Mouse (Mus musculus) heart, postnatal 0 days (tissue): ENCODE results near the gene Ripor2. TPM values are rescaled to one million over a fixed set of nuclear protein-coding genes. Genes with fewer than 3 reads are reported as not detected.

Source experiments
- ATAC-seq: fragments of 200-750 bp; cut with Nextera tagmentation; 2 replicates; pipeline ENCODE4 v1.8.0; 2017; ENCODE audit warnings: low read depth, moderate number of reproducible peaks, moderate library complexity; ENCODE audit not compliant: insufficient read depth
- DNase-seq: peaks from one replicate; pipeline ENCODE4 v3.0.0-alpha.2; 2016; ENCODE audit warnings: low spot score
- H3K27ac ChIP-seq: fragments of 300-500 bp; sonication (generic); 2 replicates; pipeline ENCODE4 v1.5.1; 2014; ENCODE audit warnings: low read depth, mild to moderate bottlenecking
- H3K27me3 ChIP-seq: fragments of 300-500 bp; sonication (generic); 2 replicates; pipeline ENCODE4 v1.6.1; 2014; ENCODE audit warnings: low read length, mixed read lengths; ENCODE audit not compliant: control insufficient read depth, insufficient read depth
- H3K36me3 ChIP-seq: fragments of 300-500 bp; sonication (generic); replicated peaks from 2 replicates; pipeline ENCODE4 v1.6.1; 2014; ENCODE audit warnings: low read length, mixed read lengths; ENCODE audit not compliant: control insufficient read depth, insufficient read depth
- H3K4me1 ChIP-seq: fragments of 300-500 bp; sonication (generic); 2 replicates; pipeline ENCODE4 v1.6.1; 2014; ENCODE audit warnings: antibody characterized with exemption; ENCODE audit not compliant: control insufficient read depth, insufficient read depth
- H3K4me2 ChIP-seq: fragments of 300-500 bp; sonication (generic); 2 replicates; pipeline ENCODE4 v1.6.1; 2014; ENCODE audit warnings: low read depth, mild to moderate bottlenecking, low read length, moderate library complexity
- H3K4me3 ChIP-seq: fragments of 300-500 bp; sonication (generic); 2 replicates; pipeline ENCODE4 v1.5.1; 2014; ENCODE audit warnings: low read depth, low read length
- H3K9ac ChIP-seq: fragments of 300-500 bp; sonication (generic); replicated peaks from 2 replicates; pipeline ENCODE4 v1.6.1; 2014; ENCODE audit warnings: low read depth, low read length, mixed read lengths
- H3K9me3 ChIP-seq: fragments of 300-500 bp; sonication (generic); replicated peaks from 2 replicates; pipeline ENCODE4 v1.6.1; 2016; ENCODE audit warnings: low read length; ENCODE audit not compliant: control insufficient read depth
- CTCF ChIP-seq: IDR thresholded peaks from 2 replicates; pipeline ENCODE4 v1.5.1; 2016; ENCODE audit warnings: antibody characterized with exemption, control low read depth, low read depth
- EP300 ChIP-seq: IDR thresholded peaks from 2 replicates; pipeline ENCODE4 v1.6.1; 2016; ENCODE audit warnings: antibody characterized with exemption, low read depth
- WGBS: fragments of 180-500 bp; shearing (Covaris S2); extraction: QIAGEN DNeasy Blood & Tissue Kit; methylation state at CpG from one replicate; pipeline ENCODE4 v1.1.7; 2014; 5-methylcytosine and 5-hydroxymethylcytosine counted together
- polyA plus RNA-seq: library from polyadenylated mRNA; unstranded; fragments of >200 nt; fragmentation: Nextera tagmentation; extraction: Ambion mirVana; gene quantifications from 2 replicates; pipeline ENCODE4 v1.2.1, GENCODE M21; 2015
- total RNA-seq: library from RNA; depleted of rRNA; stranded (reverse); fragments of >200 nt; gene quantifications from 2 replicates; pipeline ENCODE4 v1.2.3, GENCODE M21; 2014; ENCODE audit warnings: low replicate concordance

The Ripor2 gene
- total and polyA plus RNA-seq, 2 experiments from 2014 or later: 17.5 to 31.7 TPM

DNA sequence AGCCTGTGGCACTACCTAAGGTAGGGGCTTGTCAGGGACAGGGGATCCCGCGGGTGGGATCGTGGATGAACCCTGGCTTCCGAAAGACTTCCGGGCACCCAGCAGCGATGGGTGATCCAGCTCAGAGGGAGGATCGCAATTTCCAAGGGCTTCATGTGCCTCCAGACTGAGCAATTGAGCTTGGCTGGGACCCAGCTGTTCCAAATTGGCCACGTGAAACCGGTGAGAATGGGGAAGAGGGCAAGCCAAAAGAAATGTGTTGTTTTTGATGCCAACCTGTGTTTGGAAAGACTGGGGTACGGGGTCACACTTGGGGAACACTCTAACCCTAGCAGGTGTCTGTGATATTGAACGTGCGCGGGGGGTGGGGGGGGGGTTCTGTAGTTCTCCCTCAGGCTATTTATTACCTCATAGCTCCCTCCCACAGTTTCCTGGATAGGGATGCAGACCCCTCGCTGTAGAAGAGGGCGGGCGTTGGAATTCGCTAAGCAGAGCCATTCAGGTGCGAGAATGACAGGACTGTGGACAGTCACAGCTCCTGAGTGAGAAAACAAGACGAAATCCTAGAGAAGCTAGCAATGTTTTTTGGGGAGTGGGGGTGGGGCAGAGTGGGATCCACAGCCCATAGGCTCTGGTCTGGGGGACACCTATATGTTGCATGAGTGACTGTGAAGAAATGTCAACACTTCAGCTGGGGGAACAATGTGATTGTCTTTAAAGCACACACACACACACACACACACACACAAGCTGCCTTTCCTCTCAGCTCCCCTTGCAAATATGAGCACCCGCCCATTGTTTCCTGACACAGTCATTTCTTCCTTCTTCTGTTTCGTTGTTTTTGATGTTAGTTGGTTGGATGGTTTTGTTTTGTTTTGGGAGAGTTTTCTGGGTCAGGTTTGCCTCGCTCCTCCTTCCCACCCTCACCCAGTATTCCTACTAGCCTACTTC, 57.5 kb downstream of the Ripor2 start:
- WGBS: 8% methylated on average over 22 of the region's 22 CpGs
- peak overlapping the region; percentile 93 for H3K4me2 ChIP-seq

DNA sequence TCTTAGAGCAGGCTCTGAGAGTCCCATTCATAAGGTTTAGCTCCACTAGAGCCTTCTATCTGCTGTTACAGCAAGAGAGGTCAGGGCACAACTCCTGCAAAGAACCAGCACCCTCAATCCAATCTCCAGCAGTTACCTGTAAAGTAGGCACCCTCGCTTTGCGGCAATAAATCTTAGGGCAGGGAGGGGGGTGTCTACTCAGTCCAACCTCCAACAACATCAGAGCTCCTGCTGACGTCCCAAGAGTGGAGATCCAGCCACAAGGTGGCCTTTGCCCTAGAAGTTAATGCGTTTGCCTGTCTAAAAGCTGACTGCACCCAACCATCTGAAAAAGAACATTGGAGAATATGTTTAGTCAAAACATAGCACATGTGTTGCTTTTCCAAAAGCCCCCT, 58.2 kb downstream of the Ripor2 start:
- WGBS: 17% methylated on average over 4 of the region's 4 CpGs
- H3K27ac ChIP-seq: peak overlapping the region; percentile 85
- peak overlapping the region; percentile 66 for H3K4me3 ChIP-seq

More for the DNA sequence above, 57.5 kb downstream of the Ripor2 start:
- ATAC-seq (peak; percentile 32), DNase-seq (peak; percentile 36)
- H3K27ac ChIP-seq: peak overlapping the region; percentile 85
- no peaks in the 10 kb centered on the region; the same call in 1 of the 2 replicates for H3K27me3 ChIP-seq
- no peaks in the 10 kb centered on the region for H3K36me3 ChIP-seq
- peak overlapping the region; percentile 73 for H3K9ac ChIP-seq
- H3K4me1 ChIP-seq: peaks cover 60% of the 10 kb centered on the region
- H3K4me3 ChIP-seq: peak overlapping the region; percentile 66
- TF ChIP-seq EP300 (no peak), CTCF (no peak)
- no peaks in the 10 kb centered on the region for H3K9me3 ChIP-seq

GRCm38 (mm10) chr13:24640836-24641385, 58.9 kb downstream of the Ripor2 start:
- TF ChIP-seq CTCF: no peak
- TF ChIP-seq EP300: no peak
- H3K36me3 ChIP-seq: no peaks in the 10 kb centered on the region
- no peaks in the 10 kb centered on the region for H3K9me3 ChIP-seq
- peak overlapping the region; percentile 8; the same call in 1 of the 2 replicates for H3K9ac ChIP-seq
- H3K4me3 ChIP-seq: 0 out of 2 replicates have a peak overlapping the region, but pooled peaks have one; percentile 66
- H3K27me3 ChIP-seq: no peaks in the 10 kb centered on the region
- peak overlapping the region; percentile 85 for H3K27ac ChIP-seq
- ATAC-seq (no peak), DNase-seq (no peak)
- WGBS: 67% methylated on average over 3 of the region's 3 CpGs
- peak overlapping the region; percentile 93 for H3K4me2 ChIP-seq
- H3K4me1 ChIP-seq: peaks cover 62% of the 10 kb centered on the region

More for the DNA sequence above, 58.2 kb downstream of the Ripor2 start:
- no peak; the same call in 1 of the 2 replicates for ATAC-seq
- Histone ChIP-seq H3K4me1 (peaks cover 62% of the 10 kb centered on the region), H3K27me3 (no peaks in the 10 kb centered on the region; the same call in 1 of the 2 replicates), H3K4me2 (peak overlapping the region; percentile 93), H3K36me3 (no peaks in the 10 kb centered on the region), H3K9ac (peak overlapping the region; percentile 73; the same call in 1 of the 2 replicates), H3K9me3 (no peaks in the 10 kb centered on the region)
- TF ChIP-seq CTCF (peak; percentile 32), EP300 (no peak)
- peak; percentile 62 for DNase-seq

DNA sequence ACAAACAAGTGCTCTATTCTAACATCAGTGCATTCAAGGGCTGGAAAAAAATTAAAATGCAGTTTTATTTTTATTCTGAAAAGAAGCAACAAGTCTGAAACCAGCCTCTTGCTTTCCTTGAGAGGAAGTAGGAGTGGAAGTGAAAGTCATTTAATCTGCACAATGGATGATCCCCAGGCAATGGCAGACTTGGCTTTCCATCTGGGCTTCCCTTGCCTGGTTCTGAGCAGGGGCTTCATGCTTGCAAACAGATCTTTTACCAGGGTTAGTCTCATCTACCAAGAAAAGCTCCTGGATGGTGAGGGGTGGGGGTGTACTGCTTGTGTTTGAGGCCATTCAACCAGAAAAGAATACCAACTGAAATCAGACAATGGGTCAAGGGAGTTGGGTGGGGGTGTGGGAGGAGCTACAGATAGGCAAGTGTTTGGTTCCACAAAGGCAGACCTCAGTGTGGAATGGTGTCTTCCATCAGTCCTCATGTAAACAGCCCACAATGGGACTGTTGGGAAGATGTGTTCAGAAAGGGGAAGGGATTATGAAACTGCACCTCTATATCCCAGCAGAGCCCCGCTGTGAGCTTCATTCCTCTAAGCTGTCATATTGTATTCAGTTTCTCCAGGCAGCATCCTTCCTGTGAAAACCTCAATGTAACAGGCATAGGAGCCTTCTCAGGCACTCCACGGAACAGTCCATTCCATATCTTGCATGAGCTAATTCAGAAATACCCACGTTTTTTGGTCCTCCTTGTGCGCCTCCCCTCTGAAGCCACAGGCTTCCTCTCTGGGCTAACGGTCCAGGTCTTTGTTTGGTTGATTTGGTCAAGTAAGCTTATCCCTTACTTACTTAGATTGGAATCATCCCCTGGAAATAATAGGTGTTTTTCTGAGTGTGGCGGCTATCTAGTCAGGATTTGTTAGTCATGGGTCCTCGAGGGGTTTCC, 59.8 kb downstream of the Ripor2 start:
- no peak for TF ChIP-seq CTCF
- H3K9me3 ChIP-seq: no peaks in the 10 kb centered on the region
- ATAC-seq (no peak), DNase-seq (no peak)
- peaks cover 66% of the 10 kb centered on the region for H3K4me1 ChIP-seq
- no peaks in the 10 kb centered on the region for H3K36me3 ChIP-seq
- 0 out of 2 replicates have a peak overlapping the region, but pooled peaks have one; percentile 0 for H3K4me2 ChIP-seq
- WGBS: 60% methylated on average over 7 of the region's 7 CpGs
- H3K27ac ChIP-seq: no peak overlapping the region
- H3K27me3 ChIP-seq: no peaks in the 10 kb centered on the region
- no peak overlapping the region for H3K4me3 ChIP-seq
- H3K9ac ChIP-seq: no peak overlapping the region

DNA sequence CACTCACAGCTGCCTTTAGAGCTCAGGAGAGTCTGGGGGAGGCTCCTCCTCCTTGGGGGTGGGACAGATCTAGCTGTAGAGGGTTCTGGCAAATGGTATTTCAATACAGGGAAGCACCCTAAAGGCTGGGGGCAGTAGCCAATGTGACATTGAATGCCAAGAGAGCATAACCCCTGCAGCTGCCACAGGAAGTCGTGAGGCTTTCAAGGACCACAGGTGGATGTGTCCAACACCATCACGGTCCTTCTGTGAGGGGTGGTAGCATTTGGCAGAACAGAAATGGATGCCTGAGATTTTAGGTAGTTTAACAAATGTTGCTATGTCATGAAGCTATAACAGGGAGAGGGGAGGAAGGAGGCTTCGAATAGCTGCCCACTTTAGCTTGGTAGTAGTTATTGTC, 63.2 kb downstream of the Ripor2 start:
- WGBS: 89% methylated on average over 3 of the region's 3 CpGs
- Histone ChIP-seq H3K4me3 (no peak overlapping the region), H3K27me3 (no peaks in the 10 kb centered on the region), H3K4me1 (peaks cover 47% of the 10 kb centered on the region), H3K27ac (no peak overlapping the region), H3K9me3 (no peaks in the 10 kb centered on the region), H3K4me2 (no peak overlapping the region), H3K9ac (no peak overlapping the region), H3K36me3 (peaks cover 4% of the 10 kb centered on the region; the same call in 1 of the 2 replicates)
- TF ChIP-seq EP300 (no peak), CTCF (no peak)
- ATAC-seq (no peak), DNase-seq (no peak)
